Mouse (Mus musculus) lung, postnatal 0 days (tissue): ENCODE results near the gene Pprc1.

ENCODE experiments used
- CTCF ChIP-seq: IDR thresholded peaks from 2 replicates; pipeline ENCODE4 v1.5.1; 2016; ENCODE audit warnings: antibody characterized with exemption, mild to moderate bottlenecking
- EP300 ChIP-seq: IDR thresholded peaks from 2 replicates; pipeline ENCODE4 v1.6.1; 2016; ENCODE audit warnings: antibody characterized with exemption, mild to moderate bottlenecking, control low read depth

GRCm38 (mm10) chr19:46060845-46061244, 16.2 kb downstream of the Pprc1 start:
- TF ChIP-seq EP300 (no peak), CTCF (no peak)
